Mouse (Mus musculus) heart, postnatal 10 days (tissue): ENCODE data around the gene Gck. TPM values are rescaled to one million over a fixed set of nuclear protein-coding genes. Genes with fewer than 3 reads are reported as not detected.

ENCODE experiments used
- DNase-seq, 2 experiments: peaks; one replicate each; pipeline ENCODE4 v3.0.0; 2021
- intact Hi-C: fragments of 180-260 bp; cut with DNase I; formaldehyde crosslinking; loops from one replicate; pipeline ENCODE4 v1.15.1; 2025
- total RNA-seq, 2 experiments: library from RNA; stranded (reverse); gene quantifications; 2 replicates each; pipeline ENCODE4 v1.2.3; 2021

The Gck gene
- total RNA-seq, 2 experiments from 2014 or later, result 0.40 to 1.5 TPM

DNA sequence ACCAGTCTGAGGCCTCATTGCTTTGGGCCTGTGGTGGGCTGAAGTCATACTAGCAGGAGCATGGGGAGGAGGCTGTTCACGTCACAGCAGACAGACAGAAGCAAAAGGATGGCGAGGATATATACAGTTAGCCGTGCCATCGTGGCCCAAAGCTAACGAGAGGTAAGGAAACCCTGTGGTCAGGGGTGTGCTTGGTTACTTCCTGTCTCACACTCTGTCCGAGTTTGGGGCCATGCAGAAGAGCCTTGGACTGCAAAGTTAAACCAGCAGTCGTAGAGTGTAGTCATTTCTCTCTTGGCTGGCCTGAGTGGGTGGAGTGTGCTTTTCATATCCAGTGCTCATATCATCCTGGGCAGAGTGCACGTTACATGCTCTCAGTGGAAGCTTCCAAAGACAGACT is 67.4 kb downstream of the Gck start:
- intact Hi-C loops, result no loop called here
- no peak for DNase-seq

DNA sequence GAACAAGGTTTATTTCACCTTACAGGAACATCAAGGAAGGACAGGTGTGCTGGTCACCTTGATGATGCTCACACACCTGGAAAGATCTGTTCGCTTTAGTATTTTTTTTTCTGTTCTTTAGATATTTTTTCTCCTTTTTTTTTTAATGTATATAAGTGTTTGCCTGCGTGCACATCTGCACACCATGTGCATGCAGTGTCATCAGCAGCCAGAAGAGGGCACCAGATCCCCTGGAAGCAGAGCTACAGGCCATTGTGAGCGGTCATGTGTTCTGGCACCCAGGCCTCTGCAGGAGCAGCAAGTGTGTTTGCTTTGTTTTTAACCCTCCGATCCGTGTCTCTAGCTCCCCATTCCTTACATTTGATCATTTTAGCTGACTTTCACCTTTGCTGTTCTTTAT is 70.0 kb downstream of the Gck start:
- peak; percentile 53 to 72 for DNase-seq
- intact Hi-C loops, result loop anchor here (5.0 kb wide), 1 partner anchor 88 kb away; no protein-coding TSS in a partner anchor

DNA sequence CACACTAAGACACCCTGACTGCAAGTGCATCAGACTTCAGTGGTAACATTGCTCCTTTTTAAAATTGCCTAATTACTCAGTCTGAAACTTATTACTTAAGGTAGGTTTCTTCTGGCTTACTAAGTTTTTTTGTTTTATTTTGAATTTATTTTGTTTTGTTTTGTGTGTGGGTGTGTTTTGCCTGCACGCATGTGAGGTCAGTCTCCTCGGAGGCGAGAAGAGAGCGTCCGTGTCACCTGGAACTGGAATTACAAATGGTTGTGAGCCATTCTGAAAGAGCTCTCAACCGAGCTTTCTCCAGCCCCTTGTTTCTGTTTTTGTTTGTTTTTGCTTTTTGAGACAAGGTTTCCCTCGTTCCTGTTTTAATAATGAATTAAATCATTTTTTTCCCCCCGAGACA is 71.2 kb downstream of the Gck start:
- intact Hi-C loops, result loop anchor here (1.0 to 5.0 kb wide), 2 partner anchors 40 to 86 kb away; partner anchors contain the start of gene Polm
- DNase-seq, result no peak

DNA sequence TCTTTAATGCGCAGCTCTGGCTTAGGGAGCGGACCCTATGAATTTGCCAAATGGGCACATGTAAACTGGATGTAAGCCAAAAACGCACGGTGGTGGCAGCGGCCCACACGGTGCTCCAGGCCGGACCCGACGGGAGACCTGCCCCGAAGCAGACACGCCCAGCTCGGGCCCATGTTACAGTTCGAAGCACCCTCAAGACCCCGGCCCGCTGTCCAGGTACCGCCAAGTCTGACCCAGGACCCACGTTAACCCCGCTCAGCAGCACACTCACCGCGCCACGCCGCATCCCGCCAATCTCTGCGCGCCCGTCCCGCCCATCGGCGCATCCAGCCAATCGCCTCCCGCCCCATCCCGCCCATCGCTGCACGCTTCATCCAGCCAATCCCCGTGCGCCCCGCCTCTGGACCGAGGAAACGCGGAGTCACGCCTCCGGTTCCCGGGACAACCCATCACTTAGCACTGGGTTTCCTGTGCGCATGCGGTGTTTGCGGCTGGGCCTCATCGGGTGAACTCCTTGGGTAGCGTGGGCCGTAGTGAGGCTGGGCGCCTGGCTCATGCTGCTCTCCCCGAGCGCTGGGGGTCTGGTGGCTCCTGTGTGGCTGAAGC is 71.9 kb downstream of the Gck start, which contains the start of gene Pold2:
TSS of gene Pold2 (minus strand) at position 372 of the 606 bp plus-strand sequence.
- intact Hi-C loops, result loop anchor here (1.0 to 5.0 kb wide), 2 partner anchors 40 to 86 kb away; partner anchors contain the start of gene Polm
- peak; percentile 98 for DNase-seq

DNA sequence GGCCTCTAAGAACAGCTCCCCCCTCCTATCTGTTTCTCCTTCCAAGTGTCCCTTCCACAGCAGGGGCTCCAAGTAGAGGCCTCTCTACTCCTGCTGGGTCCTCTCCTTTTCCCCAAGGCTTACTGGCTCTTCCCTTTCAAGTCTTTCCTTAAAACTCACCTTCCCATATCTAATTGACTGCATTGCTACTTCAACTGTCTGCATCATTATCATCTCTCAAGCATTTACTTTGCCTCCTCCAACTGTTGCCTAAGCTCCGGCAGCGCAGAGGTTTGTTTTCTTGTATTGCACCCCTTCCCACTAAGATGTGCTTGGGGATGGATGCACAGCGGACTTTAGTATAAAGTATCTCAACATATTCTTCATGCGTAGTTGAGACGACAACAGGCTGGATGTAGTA is 72.5 kb downstream of the Gck start:
- DNase-seq, result no peak
- intact Hi-C loops, result loop anchor here (5.0 kb wide), 1 partner anchor 85 kb away; no protein-coding TSS in a partner anchor

DNA sequence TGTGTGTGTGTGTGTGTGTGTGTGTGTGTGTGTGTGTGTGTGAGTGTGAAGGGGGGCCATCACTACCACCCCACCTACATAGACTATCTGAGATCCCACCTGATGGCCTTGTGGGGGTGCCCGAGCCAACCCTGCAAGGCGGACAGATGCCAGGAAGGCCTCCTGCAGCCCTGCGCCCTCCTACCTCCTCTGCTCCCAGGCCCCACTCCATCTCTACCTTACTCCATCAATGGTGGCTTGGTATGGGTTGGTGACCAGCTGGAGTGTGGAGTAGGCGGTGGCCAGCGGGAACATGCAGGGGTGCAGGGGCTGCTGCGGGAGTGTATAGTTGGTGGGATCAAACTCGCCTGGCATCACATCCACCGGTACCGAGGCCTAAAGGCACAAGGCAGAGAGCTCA is 76.7 kb downstream of the Gck start:
- no peak for DNase-seq
- intact Hi-C loops, result no loop called here

DNA sequence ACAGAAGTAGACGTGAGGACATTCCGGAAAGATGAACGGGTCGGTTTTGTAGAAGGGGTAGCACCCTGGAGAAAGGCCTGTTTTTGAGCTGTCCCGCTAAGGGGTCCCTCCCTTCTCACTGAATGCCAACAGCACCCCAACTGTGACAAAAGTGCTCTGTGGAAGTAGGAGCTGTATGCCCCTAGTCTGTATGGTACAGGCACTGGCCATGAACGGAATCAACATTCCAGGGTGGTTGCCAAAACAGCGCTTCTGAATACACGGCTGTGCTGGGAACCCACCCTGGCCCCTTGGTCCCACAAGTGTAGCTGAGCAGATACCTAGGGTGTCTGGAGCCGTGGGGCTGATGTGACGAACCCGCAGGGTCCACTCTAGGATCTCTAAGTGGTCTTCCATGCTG is 77.2 kb downstream of the Gck start:
- intact Hi-C loops, result no loop called here
- DNase-seq, result no peak

DNA sequence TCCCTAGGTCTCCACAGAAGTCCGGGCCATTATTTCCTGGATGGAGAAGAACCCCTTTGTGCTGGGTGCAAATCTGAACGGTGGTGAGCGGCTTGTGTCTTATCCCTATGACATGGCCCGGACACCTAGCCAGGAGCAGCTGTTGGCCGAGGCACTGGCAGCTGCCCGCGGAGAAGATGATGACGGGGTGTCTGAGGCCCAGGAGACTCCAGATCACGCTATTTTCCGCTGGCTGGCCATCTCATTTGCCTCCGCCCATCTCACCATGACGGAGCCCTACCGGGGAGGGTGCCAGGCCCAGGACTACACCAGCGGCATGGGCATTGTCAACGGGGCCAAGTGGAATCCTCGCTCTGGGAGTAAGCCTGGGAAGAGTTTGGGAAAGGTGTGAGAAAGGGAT is 79.8 kb downstream of the Gck start:
- DNase-seq, result no peak
- intact Hi-C loops, result no loop called here

DNA sequence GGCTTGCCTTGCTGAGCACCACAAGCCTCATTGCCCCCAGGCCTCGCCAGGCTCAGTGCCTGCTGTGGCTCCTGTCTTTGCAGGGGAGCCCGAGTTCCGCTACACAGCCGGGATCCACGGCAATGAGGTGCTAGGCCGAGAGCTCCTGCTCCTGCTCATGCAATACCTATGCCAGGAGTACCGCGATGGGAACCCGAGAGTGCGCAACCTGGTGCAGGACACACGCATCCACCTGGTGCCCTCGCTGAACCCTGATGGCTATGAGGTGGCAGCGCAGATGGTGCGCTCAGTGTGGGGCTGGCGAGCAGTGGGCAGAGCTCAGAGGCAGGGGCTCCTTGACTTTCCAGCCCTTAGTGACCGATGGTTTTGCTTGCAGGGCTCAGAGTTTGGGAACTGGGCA is 80.5 kb downstream of the Gck start:
- intact Hi-C loops, result no loop called here
- no peak for DNase-seq

DNA sequence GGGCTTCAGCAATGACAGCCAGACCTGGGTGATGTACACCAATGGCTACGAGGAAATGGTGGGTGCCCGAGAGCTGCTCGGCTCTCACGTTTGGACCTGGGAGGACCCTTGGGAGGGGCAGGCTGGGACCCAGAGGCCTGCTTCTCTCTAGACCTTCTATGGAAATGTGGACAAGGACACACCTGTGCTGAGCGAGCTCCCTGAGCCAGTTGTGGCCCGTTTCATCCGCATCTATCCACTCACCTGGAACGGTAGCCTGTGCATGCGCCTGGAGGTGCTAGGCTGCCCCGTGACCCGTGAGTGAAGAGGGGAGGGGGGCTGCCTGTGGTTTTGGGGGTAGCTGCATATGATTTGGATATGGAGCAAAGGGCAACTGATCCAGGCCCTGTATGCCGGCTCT is 81.6 kb downstream of the Gck start:
- no peak for DNase-seq
- intact Hi-C loops, result no loop called here

DNA sequence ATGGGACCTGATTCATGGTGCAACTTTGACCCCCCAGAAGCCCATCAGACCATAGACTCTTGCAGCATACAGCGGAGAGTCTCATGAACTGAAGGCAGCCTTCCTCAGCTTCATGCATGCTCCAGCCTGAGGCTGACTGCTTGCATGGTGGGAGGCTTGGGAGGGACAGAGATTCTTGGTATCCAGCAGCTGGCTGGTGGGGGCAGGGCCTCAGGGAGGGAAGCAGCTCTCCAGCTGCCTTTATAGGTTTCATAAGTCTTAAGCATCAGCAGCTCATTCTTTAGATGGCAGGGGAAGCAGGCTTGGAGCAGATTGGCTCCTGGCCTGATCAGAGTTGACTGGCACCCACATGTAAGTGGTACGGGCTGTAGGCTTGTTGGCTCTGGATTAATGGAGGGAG is 82.7 kb downstream of the Gck start:
- no peak for DNase-seq
- intact Hi-C loops, result no loop called here

DNA sequence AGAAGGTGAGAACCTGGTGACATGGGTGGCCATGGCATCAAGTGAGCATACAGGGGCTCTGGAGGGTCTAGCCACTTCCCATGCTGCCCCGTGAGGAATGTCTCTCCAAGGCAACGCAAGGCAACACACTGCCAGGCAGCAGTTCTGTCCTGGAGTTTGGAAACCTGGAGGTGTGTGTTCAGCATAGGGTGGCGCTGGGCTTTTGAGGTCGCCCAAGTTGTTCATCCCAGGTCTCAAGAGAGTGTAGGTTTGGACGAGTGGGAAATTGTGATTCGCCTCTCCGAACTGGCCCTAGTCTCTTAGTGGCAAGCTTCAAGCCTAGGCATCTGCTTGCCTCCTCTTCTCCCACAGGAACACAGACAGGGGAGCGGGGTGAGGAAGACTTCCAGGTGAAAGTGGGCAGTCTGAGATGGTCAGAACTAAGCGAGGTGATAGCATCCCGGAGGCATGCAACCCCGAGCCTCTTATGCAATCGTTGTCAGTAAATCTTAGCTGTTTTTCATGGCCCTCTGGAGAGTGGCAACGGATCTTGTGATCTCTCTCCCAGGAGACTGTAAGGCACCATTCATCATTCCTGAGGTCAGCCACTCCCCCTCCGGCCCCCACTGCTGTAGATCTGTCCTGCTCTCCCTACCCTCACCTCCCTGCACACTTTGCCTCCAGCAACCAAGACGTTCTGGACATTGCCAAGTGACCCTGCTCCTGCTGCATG is 87.3 kb downstream of the Gck start:
- intact Hi-C loops, result no loop called here
- no peak for DNase-seq

DNA sequence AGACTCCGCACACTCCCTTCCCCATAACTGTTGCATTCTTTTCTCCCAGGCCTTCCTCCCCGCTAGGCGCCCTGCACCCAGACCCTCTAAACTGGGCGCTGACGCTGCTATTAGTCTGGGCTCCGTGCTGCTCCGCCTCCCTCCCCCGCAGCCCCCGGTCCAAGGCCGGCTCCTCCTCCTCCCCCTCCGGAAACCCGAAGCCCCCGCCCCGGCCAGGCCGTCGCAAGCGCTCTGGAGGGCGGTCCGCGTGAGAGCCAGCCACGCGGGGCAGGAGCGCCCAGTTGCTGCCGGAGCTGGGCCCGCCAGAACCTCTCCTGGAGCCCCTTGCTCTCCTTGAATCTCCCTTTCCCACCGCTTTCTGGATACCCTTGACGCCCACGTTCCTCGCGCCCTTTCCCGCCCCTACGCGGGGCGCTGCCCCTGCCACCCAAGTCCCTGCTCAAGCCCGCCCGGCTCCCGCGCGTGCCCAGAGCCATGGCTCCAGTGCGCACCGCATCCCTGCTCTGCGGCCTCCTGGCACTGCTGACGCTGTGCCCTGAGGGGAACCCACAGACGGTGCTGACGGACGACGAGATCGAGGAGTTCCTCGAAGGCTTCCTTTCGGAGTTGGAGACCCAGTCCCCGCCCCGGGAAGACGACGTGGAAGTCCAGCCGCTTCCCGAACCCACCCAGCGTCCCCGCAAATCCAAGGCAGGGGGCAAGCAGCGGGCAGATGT is 88.0 kb downstream of the Gck start, which contains the start of gene Aebp1:
TSS of gene Aebp1 (plus strand) at position 270 of the 716 bp plus-strand sequence.
- intact Hi-C loops, result no loop called here
- peak; percentile 71 to 73 for DNase-seq

DNA sequence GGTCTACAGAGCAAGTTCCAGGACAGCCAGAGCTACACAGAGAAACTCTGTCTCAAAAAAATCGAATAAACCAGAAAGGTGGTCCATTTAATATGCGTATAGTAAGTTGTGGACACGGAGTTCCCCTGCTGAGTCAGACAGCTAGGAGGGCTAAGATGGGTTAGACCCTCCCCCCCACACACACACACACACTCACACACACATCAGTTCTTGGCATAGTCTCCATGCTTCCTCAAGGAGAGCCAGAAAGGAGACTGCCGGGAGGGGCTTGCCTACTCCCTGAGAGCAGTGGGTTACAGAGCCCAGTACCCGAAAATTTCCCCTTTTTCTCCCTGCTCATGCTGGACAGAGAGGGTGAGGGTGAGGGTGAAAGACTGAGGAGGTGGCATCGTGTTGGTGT is 89.2 kb downstream of the Gck start:
- DNase-seq, result no peak
- intact Hi-C loops, result no loop called here

DNA sequence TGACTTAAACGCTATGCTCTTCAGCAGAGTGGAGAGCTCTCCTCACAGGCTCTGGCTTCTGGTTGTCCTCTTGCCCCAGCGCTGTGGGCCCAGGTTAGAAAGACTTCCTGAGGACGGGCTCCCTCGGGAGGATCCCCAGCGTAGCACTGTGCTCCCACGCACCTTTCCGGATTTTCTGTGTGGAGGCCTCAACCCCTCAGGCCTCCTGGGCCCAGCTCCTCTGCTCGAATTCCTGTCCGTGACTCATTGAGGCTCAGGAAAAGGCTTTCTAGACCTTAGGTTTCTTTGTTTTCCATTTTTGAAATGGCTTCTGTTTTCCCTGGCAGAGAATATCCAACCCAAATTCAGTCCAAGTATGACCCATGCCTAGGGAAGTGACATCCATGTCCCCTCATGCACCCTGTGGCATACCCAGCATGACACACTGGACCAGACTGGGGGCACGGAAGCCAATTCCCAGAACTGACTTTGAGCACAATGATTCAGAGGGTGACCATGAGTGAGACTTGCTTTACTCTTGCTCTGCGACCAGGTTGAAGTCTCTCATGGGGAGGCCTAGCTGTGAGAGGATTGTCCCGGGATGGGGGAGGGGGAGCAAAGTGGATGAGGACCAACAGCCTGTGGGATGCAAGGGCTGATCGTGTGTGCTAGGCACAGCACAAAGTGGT is 89.9 kb downstream of the Gck start:
- no peak for DNase-seq
- intact Hi-C loops, result no loop called here

DNA sequence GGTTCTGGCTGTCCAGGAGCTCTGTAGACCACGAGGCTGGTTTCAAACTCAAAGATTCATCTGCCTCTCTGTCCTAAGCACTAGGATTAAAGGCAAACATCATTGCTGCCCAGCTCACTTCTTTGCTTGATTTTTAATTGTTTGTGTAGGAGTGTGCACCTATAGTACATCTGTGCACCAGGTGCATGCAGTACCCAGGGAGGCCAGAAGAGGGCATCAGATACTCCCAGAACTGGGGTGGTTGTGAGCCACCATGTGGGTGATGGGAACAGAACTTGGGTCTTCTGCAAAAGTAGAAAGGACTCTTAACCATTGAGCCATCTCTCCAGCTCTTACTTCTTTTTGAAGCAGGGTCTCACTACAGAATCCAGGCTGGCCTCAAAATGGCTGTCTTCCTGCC is 91.2 kb downstream of the Gck start:
- intact Hi-C loops, result no loop called here

DNA sequence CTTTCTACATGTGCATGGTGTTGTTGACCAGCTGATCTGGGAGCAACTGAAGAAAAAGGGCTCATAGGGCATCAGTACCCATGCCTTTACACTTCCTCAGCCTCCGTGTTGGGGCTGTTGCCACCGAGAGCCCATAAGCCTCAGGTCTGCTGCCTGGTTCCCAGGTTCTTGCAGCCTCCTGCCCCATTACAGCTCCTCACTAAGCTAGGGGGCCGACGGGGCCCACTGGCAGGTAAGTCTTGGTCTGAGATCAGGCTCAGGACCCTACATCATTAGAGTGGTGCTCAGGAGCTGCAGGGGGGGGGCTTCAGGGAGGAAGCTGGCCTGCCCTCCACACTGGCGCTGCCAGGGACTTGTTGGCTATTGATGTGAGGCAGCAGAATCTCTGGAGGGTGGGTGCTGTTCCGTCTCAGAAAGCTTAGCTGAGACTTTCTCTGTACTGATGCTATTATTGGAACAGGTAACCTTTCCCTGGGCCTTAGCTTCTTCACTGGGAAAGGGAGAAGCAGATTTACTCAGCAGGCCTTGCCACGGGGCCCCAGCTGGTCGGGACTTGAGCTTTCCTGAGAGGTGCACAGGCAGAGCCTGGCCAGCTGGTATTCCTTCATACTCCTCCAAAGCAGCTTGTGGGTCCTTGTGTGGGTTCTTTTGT is 93.3 kb downstream of the Gck start:
- DNase-seq, result no peak
- intact Hi-C loops, result no loop called here

More for the DNA sequence above, 91.2 kb downstream of the Gck start:
- DNase-seq, result no peak

DNA sequence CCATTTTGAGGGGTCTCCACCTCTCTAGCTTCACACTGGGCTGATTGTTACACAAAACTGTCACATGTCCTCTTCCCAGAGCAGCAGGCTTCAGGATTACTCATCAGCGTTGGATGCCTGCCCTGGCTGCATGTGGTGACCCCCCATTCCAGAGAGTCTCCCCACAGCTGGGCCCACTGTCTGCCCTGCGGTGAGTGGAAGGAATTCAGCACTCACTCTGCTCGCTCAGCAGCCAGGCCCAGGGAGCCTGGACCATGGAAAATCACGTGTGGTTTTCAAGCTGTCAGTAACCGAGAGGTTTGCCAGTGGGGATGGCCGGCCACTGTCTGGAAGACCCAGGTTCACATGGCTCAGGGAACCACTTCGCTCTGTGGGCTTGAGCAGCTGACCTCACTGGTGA is 94.0 kb downstream of the Gck start:
- peak; percentile 73 to 78 for DNase-seq
- intact Hi-C loops, result no loop called here

DNA sequence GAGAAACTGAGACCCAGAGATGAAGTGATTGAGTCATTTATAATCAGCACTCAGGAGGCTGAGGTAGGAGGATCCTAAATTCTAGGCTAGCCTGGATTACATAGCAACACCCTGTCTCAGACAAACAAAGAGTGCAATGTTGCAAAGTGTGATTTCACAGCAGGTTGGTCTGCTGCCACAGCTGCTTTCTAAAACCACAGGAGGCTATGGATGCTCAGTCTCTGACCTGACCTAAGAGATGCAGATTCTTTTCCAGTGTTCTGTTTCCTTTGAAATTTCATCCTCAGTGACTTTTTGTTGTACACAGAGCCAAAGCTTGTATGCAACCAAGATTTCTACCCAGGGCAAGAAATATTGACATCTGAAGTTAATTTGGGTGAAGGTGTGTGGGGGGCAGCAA is 94.4 kb downstream of the Gck start:
- intact Hi-C loops, result no loop called here

DNA sequence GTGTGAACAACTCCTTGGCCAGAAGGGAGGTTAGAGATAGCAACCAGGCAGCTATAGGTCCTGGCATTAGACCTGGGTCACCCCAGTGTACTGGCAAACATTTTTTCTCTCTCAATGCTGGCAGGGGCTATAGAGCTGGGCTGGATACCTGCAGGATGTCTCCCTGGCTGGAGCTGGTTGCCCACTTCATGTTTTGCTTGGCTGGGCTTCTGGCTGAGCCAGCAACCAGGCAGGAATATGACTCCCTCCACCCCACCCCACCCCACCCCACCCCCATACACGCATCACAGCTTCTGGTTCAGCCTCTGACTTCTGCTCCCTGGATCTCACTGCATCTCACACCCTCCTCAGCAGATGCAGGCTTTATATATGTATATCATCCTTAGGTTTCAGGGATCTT is 97.6 kb downstream of the Gck start:
- intact Hi-C loops, result loop anchor here (5.0 kb wide), 1 partner anchor 35 kb away; no protein-coding TSS in a partner anchor

More for the DNA sequence above, 94.4 kb downstream of the Gck start:
- DNase-seq, result no peak

More for the DNA sequence above, 97.6 kb downstream of the Gck start:
- no peak for DNase-seq
